Mouse (Mus musculus) liver, embryonic 15.5 days (tissue): Measurements from ENCODE around the gene Pkd2l1. TPM values are rescaled to one million over a fixed set of nuclear protein-coding genes. Genes with fewer than 3 reads are reported as not detected.

ENCODE experiments used
- ATAC-seq: fragments of 200-750 bp; cut with Nextera tagmentation; 2 replicates; pipeline ENCODE4 v1.8.0; 2017; ENCODE audit warnings: moderate number of reproducible peaks, mild to moderate bottlenecking, moderate library complexity; ENCODE audit not compliant: insufficient read depth
- H3K27ac ChIP-seq: fragments of 300-500 bp; sonication (generic); replicated peaks from 2 replicates; pipeline ENCODE4 v1.5.1; 2015; ENCODE audit warnings: mild to moderate bottlenecking, inconsistent platforms
- H3K27me3 ChIP-seq: fragments of 300-500 bp; sonication (generic); 2 replicates; pipeline ENCODE4 v1.6.1; 2015; ENCODE audit warnings: mild to moderate bottlenecking, inconsistent platforms
- H3K36me3 ChIP-seq: fragments of 300-500 bp; sonication (generic); replicated peaks from 2 replicates; pipeline ENCODE4 v1.6.1; 2015; ENCODE audit warnings: moderate library complexity, mild to moderate bottlenecking, inconsistent platforms
- H3K4me1 ChIP-seq: fragments of 300-500 bp; sonication (generic); replicated peaks from 2 replicates; pipeline ENCODE4 v1.6.1; 2015; ENCODE audit warnings: inconsistent platforms
- H3K4me2 ChIP-seq: fragments of 300-500 bp; sonication (generic); 2 replicates; pipeline ENCODE4 v1.6.1; 2015; ENCODE audit warnings: moderate library complexity, mild to moderate bottlenecking, inconsistent platforms
- H3K4me3 ChIP-seq: fragments of 300-500 bp; sonication (generic); replicated peaks from 2 replicates; pipeline ENCODE4 v1.5.1; 2015; ENCODE audit warnings: mild to moderate bottlenecking, inconsistent platforms
- H3K9ac ChIP-seq: fragments of 300-500 bp; sonication (generic); 2 replicates; pipeline ENCODE4 v1.6.1; 2015; ENCODE audit warnings: moderate library complexity, mild to moderate bottlenecking, inconsistent platforms
- H3K9me3 ChIP-seq: fragments of 300-500 bp; sonication (generic); replicated peaks from 2 replicates; pipeline ENCODE4 v1.6.1; 2016; ENCODE audit warnings: inconsistent platforms
- WGBS: fragments of 180-500 bp; shearing (Covaris S2); methylation state at CpG from one replicate; pipeline ENCODE4 v1.1.7; 2015; ENCODE audit warnings: mixed read lengths; ENCODE audit not compliant: insufficient replicate concordance; 5-methylcytosine and 5-hydroxymethylcytosine counted together
- polyA plus RNA-seq: library from polyadenylated mRNA; unstranded; fragments of >200 nt; fragmentation: Nextera tagmentation; extraction: Ambion mirVana; gene quantifications from 2 replicates; pipeline ENCODE4 v1.2.1, GENCODE M21; 2015

Gene Pkd2l1
- polyA plus RNA-seq, 1 experiment from 2014 or later, result not detected

DNA sequence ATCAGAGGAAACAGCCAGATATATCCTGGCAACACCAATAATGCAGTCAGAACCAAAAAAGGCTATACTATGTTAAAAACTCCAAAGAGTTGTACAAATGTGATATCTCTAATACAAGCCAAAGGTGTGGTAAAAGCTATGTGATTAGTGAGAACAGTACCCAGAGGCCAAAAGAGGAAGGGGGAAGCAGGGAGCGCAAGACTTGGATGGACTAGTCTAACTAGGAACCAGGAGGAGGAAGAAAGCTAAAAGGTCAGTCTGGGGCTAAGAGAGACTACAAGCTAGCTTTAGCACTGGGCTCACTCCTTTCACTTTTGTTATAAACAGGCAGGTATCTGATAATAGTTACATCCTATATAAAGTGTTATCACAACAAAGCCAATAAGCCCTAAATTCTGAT lies 87.8 kb downstream of the Pkd2l1 start:
- no peak overlapping the region for H3K4me3 ChIP-seq
- no peak overlapping the region for H3K9ac ChIP-seq
- no peaks in the 10 kb centered on the region for H3K9me3 ChIP-seq
- H3K36me3 ChIP-seq, result peaks cover 19% of the 10 kb centered on the region
- H3K4me2 ChIP-seq, result no peak overlapping the region
- WGBS, result 70% methylated on average over 1 of the region's 1 CpGs
- H3K27me3 ChIP-seq, result no peaks in the 10 kb centered on the region
- ATAC-seq, result no peak
- peaks cover 35% of the 10 kb centered on the region for H3K4me1 ChIP-seq
- H3K27ac ChIP-seq, result no peak overlapping the region

DNA sequence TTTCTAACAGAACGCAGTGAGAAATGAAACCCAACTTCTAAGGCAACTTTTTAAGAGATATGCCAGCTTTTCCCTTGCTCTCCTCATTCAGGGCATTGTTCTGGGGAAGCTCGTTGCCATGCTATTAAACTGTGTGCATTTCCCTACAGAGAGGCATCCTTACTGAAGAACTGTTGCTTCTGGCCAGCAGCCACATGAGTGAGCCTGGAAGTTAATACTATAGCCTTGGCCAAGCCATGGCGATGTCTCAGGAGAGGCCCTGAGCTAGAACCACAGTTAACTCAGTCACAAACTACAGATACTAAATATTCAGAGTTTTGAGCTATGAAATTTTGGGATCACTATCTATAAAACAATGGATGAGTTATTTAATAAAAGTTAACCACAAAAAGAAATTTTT lies 89.2 kb downstream of the Pkd2l1 start:
- H3K27ac ChIP-seq, result no peak overlapping the region
- WGBS, result 78% methylated on average over 3 of the region's 3 CpGs
- no peak overlapping the region for H3K4me2 ChIP-seq
- H3K9me3 ChIP-seq, result no peaks in the 10 kb centered on the region
- no peak overlapping the region for H3K9ac ChIP-seq
- no peaks in the 10 kb centered on the region for H3K27me3 ChIP-seq
- H3K4me3 ChIP-seq, result no peak overlapping the region
- H3K4me1 ChIP-seq, result peaks cover 30% of the 10 kb centered on the region
- ATAC-seq, result no peak
- peaks cover 22% of the 10 kb centered on the region for H3K36me3 ChIP-seq

GRCm38 (mm10) chr19:44100840-44101239 lies 91.4 kb downstream of the Pkd2l1 start:
- no peak for ATAC-seq
- Histone ChIP-seq H3K9me3 (no peaks in the 10 kb centered on the region), H3K4me1 (peaks cover 17% of the 10 kb centered on the region), H3K36me3 (peaks cover 40% of the 10 kb centered on the region), H3K27me3 (no peaks in the 10 kb centered on the region), H3K4me3 (no peak overlapping the region), H3K9ac (no peak overlapping the region), H3K4me2 (no peak overlapping the region), H3K27ac (no peak overlapping the region)

Other genes with a start within 250 kb of the Pkd2l1 start
- 81.5 and 93.1 TPM in 2 replicates for gene Cpn1, start 205.9 kb downstream of the Pkd2l1 start, polyA plus RNA-seq
- 26.7 and 31.2 TPM in 2 replicates for gene Cyp2c23, start 163.2 kb downstream of the Pkd2l1 start, polyA plus RNA-seq
- 17.8 and 20.6 TPM in 2 replicates for gene Erlin1, start 122.7 kb downstream of the Pkd2l1 start, polyA plus RNA-seq
- gene Chuk, start 85.0 kb downstream of the Pkd2l1 start, polyA plus RNA-seq, result 19.4 and 20.2 TPM in 2 replicates
- 14.7 and 16.9 TPM in 2 replicates for gene Cwf19l1, start 56.6 kb downstream of the Pkd2l1 start, polyA plus RNA-seq
- 33.1 and 35.1 TPM in 2 replicates for gene Bloc1s2, start 46.0 kb downstream of the Pkd2l1 start, polyA plus RNA-seq
- not detected in 2 replicates for gene Scd3, start 10.8 kb upstream of the Pkd2l1 start, polyA plus RNA-seq
- 108 and 124 TPM in 2 replicates for gene Scd2, start 101.2 kb upstream of the Pkd2l1 start, polyA plus RNA-seq
- gene Scd4, start 140.7 kb upstream of the Pkd2l1 start, polyA plus RNA-seq, result 0.03 TPM in 1 of 2 replicates, not detected in the other
- 17.6 and 17.8 TPM in 2 replicates for gene Scd1, start 215.4 kb upstream of the Pkd2l1 start, polyA plus RNA-seq